Mouse (Mus musculus): Measurements from ENCODE around the gene Pkd1. TPM values are rescaled to one million over a fixed set of nuclear protein-coding genes. Genes with fewer than 3 reads are reported as not detected.

Gene Pkd1
- total RNA-seq, 4 experiments from 2014 or later, result 72.1 to 120 (median 88.4) TPM

DNA sequence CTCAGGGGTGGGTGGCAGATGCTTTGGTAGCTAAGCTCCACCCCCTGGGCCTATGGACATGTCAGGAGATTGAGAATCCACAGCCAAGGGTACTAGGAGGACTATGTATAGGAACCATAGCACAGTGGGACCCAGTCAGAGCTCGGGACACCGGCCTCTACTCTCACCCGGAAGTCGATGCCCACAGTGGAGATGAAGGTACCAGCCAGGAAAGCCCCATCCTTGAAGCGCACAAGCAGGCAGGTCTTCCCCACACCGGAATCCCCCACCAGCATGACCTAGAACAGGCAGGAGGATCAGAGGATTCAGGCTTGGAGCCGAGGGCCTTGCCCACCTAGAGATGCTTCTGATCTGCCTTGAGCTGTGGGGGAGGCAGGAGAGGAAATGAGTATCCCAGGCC, 17.6 kb upstream of the Pkd1 start:
- DNase-seq (ENCODE audit: low spot score in 2 of 2), result no peak

DNA sequence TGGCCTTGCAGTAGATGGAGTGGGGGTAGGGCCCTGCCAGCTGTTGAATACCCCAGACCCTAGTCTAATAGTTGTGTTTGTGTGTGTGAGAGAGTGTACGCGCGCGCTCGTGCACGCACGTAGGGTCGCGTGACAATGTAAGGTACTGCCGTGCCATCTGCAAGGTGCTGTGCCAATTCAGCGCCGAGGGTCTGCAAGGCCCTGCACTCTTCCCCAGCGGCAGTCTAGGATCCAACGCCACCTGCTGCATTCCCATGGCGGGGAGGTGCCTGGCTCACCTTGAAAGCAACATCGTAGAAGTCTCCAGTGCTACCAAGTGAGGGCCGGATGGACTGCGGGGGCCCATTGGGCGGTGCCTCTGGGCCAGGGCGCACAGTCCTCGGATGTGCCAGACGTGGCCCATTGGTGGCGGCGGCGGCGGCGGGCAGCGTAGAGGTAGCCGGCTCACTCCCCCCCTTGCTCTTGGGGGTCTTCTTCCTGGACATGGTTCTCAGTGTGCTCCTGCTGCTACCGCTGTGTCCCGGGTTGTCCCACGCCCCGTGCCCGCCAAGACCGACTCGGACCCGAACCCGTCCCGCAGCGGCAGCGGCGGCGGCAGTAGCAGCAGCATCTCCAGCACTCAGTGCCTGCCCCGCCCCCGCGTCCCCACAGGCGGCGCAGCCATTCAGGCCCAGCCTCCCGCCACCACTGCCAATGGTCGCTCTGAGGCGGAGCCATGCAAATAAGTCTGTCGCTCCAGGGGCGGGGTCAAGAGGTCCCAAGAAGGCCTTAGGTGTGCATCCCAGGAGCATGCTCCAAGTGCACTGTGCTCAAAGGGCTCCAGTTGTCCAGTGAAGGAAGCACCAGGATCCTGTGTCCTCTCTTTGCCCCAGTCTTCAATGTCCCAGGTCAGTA, 16.3 kb upstream of the Pkd1 start:
- peak; percentile 89 to 91 for DNase-seq (ENCODE audit: low spot score in 2 of 2)

DNA sequence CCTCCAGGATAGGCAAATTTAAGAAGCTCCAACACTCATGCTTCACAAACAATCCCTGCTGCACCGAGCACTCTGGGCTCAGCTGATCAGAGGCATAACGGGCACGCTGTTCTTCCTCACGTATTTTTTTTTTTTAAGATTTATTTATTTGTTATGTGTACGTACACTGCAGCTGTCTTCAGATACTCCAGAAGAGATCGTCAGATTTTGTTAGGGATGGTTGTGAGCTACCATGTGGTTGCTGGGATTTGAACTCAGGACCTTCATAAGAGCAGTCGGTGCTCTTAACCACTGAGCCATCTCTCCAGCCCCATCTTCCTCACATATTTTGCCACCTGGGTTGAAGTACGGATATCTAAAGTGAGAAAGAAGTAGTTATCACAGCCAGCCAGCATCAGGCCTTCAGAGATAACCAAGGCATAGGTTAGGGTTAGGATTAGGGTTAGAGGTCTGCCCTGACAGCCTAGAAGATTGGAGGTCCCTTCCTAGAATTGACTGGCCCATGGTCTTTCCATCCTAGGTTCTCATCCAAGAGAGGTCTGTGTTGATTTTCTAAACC, 15.4 kb upstream of the Pkd1 start, which contains the start of gene Rab26:
Gene Rab26, minus strand, starts transcription at position 51 of the 559 bp plus-strand sequence.
- no peak for DNase-seq (ENCODE audit: low spot score in 2 of 2)

DNA sequence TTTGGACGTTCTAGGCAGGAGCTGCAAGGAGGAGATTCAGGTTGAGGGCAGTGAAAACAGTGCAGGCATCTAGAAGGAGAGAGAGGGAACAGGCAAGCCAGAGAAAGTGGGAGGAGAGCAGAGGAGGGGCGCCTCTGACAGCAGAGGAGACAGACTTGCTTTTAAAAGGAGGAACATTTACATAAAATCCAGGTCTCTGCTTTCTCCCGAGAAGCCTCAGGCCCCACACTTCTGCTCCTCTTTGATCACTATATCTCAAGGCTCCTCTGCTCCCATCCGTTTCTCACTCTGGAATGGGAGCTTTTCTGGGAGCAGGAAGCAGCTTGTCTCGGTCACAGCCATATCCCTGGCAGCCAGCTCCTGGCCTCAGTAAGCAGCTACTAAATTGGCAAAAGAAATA, 14.3 kb upstream of the Pkd1 start:
- no peak for DNase-seq (ENCODE audit: low spot score in 2 of 2)

DNA sequence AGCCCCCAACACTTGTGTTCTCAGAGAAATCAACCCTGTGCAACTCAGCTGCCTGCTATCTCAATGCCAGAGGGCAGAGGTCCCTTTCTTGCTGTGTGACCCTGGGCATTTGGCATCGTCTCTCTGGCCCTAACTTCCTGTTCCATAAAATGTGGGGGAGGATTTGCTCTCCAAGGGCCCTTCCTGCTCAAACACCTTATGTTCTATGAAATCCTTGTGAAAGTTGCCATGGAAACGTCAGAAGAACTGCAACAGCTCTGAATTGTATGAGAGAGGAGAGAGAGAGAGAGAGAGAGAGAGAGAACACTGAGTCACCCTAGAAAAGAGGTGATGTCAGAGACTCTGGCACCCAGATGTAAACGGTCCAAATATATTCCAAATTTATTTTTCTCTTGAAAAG, 12.1 kb upstream of the Pkd1 start:
- no peak for DNase-seq (ENCODE audit: low spot score in 2 of 2)

DNA sequence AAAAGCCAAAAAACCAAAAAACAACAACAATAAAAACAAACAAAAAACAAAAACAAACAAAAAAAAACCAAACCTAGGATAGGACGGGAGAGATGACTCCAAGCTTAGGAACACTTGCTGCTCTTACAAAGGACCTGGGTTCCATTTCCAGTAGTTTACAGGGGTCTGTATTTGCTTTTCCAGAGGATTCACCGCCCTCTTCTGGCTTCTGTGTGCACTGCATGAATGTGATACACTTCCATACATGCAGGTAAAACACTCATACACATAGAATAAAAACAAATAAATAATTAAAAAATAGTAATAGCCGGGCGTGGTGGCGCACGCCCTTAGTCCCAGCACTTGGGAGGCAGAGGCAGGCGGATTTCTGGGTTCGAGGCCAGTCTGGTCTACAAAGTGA, 10.7 kb upstream of the Pkd1 start:
- DNase-seq (ENCODE audit: low spot score in 2 of 2), result no peak

DNA sequence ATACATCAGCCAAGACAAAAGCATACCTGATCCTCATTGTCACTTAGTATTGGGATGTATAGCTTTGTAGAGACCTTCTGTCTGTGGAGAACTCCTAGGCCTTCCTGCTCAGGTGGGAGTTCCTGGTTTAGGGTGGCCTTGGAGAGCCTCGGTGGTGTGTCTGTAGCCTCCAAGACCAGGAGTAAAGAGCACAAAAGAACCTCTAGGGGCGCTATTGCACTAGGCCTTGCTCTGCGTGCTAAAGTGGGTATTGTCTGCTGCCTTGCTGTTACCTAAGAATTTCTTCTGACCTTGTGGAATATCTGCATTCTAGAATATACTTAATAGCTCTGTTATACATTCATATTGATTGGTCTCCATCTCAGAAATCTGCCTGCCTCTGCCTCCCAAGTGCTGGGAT, 9.3 kb upstream of the Pkd1 start:
- no peak for DNase-seq (ENCODE audit: low spot score in 2 of 2)

DNA sequence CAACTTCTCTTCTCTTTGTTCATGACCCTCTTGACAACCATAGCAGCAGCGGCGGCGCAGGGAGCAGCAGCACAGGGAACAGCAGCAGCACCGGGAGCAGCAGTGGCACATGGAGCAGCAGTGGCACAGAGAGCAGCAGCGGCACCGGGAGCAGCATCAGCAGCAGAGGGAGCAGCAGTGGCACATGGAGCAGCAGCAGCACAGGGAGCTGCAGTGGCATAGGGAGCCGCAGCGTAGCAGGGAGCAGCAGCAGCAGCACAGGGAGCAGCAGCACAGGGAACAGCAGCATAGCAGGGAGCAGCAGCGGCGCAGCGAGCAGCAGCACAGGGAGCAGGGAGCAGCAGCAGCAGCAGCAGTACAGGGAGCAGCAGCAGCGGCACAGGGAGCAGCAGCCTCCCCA, 5.0 kb upstream of the Pkd1 start:
- no peak for DNase-seq (ENCODE audit: low spot score in 2 of 2)

DNA sequence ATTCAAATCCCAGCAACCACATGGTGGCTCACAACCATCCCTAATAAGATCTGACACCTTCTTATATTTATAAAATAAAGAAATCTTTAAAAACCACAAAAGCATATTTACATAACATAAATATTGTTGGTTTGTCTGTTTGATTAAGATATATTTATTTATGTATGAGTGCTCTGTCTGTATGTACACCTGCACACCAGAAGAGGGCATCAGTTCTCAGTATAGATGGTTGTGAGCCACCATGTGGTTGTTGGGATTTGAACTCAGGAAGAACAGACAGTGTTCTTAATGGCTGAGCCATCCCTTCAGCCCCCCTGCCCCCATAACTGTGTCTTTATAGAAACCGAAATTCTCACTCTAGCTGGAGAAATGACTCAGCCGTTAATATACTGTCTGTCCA, 4.4 kb upstream of the Pkd1 start:
- DNase-seq (ENCODE audit: low spot score in 2 of 2), result no peak

DNA sequence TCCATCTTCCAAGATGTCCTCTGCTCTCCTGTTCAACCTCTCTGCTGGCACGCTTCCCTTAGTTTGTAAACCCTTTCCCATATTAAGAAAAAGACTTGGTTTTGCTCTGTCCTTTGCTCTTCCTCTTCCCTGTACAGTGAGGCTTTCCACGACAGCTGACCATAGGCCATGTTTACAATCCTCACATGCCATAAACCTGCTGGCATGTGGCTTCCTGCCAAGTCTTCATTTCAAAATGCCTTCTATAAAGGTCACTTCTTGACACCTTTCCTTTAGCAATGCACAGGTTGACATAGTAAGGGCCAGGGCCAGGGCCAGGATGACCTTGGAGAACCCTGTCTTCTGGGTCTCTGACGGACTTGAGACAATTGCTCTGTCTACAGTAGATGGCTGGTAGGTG, 3.4 kb upstream of the Pkd1 start:
- DNase-seq (ENCODE audit: low spot score in 2 of 2), result no peak

DNA sequence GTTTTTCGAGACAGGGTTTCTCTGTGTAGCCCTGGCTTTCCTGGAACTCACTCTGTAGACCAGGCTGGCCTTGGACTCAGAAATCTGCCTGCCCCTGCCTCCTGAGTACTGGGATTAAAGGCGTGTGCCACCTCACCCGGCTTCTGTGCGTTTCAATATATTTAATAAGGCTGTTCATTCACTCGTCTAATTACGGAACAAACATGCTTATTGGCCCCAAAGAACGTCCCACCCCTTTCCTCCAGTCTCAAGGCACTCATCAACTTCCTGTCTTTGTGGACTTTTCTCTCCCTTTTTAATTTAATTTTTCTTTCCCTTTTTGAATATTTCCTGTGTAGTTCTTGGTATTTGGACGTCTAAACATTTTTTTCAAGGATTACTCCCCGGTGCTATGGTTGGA, 1.2 kb upstream of the Pkd1 start:
- DNase-seq (ENCODE audit: low spot score in 2 of 2), result no peak

DNA sequence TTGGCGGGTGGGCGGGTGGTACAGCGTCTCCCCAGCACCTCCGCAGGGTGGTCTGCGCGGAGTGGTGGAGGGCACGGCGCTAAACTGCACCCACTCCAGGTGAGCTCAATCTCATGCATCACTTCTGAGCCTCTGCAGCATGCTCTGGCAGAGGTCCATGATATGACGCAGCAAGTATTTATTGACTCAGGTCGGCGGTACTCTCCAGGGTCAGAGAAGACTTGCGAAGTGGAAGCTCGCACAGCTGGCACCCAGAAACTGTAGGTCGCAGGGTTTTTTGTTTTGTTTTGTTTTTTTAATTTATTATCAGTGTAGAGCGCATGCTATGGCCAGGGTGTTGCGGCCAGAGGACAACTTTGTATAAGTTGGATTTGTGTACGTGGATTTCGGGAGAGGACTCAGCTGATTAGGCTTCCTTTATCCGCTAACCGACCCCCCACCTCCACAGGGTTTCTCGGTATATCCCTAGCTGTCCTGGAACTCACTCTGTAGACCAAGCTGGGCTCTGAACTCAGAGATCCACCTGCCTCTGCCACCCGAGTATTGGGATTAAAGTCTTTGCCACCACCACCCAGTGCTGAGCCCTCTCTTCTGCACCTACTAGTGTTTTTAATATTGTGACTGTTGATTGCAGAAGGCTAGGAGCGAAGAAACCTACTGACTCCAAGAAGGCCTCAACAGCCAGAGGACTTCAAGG, 565 bp upstream of the Pkd1 start:
- no peak for DNase-seq (ENCODE audit: low spot score in 2 of 2)

DNA sequence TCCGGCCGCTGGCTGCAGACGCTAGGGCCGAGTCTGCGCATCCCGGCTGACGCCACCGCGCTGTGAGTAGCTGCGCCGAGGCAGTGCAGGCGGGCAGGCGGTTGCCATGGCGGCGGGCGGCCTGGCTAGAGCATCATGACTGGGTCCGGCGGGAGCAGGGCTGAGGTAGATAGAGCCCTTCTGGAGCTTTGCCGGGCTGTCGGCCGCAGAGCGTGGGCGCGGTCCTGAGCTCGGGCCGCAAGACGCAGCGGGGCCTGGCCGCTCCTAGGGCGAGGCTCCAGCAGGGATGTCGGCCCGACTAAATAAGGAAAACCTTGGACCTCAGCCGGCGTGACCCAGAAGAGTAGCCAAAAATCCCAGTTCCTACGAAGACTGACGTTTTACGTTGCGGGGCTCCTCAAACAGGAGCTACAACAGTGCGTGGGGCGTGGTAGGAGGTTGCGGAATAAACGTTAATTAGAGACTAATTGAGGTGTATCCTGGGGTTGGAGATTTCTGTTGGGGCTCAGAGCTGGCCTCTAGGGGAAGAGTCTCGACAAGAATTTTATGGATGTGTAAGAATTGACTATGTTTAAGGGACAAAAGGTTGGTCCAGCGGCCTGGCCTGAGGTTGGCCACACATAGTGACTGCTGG, 899 bp downstream of the Pkd1 start:
- peak; percentile 67 to 73 for DNase-seq (ENCODE audit: low spot score in 2 of 2)

DNA sequence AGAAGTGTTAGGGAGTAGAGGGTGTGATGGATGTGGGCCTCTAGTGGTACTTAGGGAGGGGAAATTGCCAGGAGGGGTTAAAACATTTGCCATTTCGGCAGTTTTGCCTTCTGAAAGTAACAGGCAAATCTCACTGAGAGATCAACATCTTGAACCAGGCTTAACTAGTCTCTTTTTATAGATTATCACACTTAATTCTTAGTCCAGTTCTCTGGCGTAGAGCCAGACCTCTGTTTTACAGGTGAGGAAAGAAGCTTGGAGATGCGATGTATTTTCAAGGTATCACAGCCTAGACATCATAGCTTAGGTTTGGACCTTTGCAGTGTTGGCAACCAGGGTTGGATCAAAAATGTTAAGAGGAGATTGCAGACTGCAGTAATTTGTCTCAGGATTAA, 1.4 kb downstream of the Pkd1 start:
- no peak for DNase-seq (ENCODE audit: low spot score in 2 of 2)

DNA sequence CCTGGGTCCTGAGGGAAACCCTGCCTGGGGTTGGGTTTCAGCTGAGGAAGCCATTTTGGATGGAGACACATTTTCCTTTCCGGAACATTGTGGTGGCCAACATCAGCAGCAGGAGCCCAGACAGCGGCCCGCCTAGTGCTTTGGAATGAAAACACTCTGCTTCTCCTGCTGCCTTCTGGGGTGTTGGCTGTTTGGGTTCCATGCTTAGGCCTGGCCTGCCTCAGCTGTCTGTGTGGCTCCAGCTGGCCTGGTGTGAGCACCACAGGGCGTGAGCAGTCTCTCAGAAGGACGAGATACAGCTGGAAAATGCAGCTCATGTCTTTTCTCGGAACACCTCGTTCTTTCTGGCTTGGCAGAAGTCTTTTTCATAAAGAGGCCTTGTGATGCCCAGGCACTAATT, 7.5 kb downstream of the Pkd1 start:
- DNase-seq (ENCODE audit: low spot score in 2 of 2), result no peak

DNA sequence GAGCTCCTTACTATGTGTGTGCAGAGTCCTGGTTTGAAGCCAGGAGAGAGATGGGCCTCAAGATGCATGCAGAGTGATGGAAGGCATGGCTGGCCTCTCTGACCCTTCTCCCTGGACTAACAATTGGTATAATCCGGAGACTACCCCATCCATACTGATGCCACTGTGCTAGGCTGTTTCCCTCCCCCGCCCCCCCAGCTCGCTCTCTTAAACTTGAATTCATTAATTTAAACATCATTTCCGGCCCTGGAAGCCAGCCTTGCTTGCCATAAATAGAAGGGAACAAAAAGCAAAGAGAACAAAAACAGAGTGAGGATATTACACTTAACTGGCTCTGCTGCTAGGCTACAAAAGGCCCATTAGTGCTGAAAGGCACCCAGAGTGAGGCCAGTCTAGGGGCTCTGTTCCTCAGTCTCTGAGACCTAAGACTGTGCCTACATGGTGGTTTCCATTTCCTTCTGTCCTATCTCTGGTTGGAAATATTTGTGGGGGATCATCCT, 9.0 kb downstream of the Pkd1 start:
- no peak for DNase-seq (ENCODE audit: low spot score in 2 of 2)

DNA sequence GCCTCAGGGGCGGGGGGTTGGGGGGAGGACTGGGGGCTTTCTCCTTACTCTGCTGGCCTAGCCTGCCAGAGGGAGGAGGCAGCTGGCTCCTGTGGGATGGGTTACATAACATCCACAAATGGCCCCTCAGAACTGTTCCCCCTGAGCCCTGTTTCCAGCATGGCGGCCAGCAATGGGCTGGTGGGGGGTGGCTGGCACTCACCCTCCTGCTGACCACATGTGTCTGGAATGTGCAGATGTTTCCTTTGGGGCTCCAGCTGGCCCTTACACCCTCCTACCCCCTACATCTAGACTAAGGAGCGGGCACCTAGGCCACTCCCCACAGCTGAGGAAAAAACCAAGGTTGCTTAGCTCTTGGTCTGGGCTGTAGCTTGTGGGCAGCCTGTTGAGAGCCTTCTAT, 9.5 kb downstream of the Pkd1 start:
- DNase-seq (ENCODE audit: low spot score in 2 of 2), result no peak

DNA sequence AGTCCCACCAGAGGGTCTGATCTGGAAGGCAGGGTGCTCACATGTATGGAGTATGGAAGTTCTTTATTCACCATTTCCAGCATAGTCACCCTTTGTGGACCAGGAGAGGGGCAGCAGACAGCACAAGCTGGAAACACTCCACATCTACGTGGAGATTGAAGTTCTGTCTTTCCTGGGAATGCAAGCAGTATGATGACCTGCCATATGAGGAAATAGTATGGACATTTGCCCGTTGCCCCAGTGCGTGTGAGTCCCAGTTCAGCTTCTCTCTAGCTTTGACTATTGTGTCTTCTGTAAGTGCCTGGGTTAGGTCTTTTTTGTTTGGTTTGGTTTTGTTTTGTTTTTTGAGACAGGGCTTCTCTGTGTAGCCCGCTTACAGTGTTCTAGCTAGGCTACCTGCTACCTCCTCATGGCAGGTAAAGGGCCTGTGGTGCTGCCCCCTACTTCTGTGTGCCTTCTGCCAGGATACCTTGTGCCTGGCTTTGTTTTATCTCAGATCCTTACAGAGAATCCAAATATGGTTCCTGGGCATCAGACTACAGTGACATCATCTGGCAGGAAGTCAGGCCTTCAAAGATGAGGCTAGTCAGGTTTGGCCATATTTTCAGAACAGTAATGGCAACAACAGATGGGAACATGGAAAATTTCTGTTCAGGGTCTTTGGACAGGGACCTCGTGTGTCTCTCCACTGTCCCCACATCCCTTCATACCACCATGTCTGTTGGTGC, 10.8 kb downstream of the Pkd1 start:
- DNase-seq (ENCODE audit: low spot score in 2 of 2), result no peak

DNA sequence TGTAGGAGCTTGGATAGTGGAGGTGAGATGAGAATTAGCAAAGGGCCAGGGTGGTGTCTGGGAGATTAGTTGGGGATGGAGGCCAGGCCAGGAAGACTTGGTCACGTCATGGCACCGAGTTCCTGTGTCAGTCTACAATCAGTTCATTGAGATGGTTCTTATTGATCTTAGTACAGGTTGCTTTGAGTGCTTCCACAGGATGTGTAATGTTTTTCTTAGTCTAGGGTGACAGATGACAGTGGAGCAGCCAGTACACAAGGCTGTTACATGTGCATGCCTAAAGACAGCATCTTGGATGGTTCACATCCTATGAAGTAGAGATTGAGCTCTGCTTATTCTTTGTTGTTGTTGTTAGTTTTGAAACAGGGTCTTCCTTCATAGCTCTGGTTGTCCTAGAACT, 12.0 kb downstream of the Pkd1 start:
- DNase-seq (ENCODE audit: low spot score in 2 of 2), result no peak

DNA sequence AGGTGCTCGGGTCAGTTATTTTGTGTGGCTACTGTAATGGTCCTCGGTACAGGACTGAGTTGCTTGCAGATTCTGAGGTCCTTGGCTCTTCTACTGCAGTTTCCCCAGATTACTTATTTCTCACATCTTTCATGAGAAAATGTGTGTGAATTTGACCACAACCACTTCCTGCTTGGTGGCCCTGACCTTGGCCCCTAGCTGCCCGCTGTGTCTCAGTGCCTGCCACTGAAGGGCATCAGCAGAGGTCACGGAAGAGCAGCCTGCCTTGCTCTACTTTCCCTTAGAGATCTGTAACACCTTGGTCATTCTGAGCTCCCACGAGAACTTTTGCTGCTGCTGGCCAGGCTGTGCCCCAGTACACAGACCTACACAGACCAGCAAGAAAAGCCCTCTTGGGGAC, 14.0 kb downstream of the Pkd1 start:
- DNase-seq (ENCODE audit: low spot score in 2 of 2), result no peak

DNA sequence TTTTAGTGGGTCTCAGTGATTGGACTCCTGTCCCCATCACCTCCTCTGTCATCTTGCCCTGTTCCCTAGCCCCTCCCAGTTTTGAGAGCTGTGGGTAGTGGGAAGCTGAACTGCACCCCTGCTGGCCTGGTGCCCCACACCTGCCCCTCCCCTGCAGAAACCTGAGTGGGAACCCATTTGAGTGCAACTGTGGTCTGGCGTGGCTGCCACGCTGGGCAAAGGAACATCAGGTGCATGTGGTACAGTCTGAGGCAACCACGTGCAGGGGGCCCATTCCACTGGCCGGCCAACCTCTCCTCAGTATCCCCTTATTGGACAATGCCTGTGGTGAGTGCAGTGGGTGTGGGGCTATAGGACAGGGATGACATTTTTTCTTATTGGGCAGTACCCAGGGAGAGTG, 14.8 kb downstream of the Pkd1 start:
- no peak for DNase-seq (ENCODE audit: low spot score in 2 of 2)
